Mouse (Mus musculus) hematopoietic stem cell, adult 5-6 weeks (primary cell): ENCODE data around the gene Gucy1a1. TPM values are rescaled to one million over a fixed set of nuclear protein-coding genes. Genes with fewer than 3 reads are reported as not detected.

Experiments
- ATAC-seq, 2 experiments: fragments of 125-278 bp in 1 of 2; replicated peaks in 1 of 2; 2 replicates each; pipeline ENCODE4 v1.8.0; 2016 to 2017; ENCODE audit warnings: inconsistent platforms in 2 of 2, mild to moderate bottlenecking in 2 of 2, moderate number of reproducible peaks in 2 of 2, low read depth in 1 of 2, moderate TSS enrichment in 1 of 2; ENCODE audit not compliant: low FRiP score in 2 of 2, poor library complexity in 2 of 2, severe bottlenecking in 2 of 2, insufficient read depth in 1 of 2, low TSS enrichment in 1 of 2
- total RNA-seq: library from RNA; stranded (forward); fragments of 172-1452, 232-1000 nt; gene quantifications from 2 replicates; pipeline ENCODE4 v1.2.3, GENCODE M21; 2017

Gucy1a1 gene
- total RNA-seq, 1 experiment from 2014 or later = 18.3 TPM

DNA sequence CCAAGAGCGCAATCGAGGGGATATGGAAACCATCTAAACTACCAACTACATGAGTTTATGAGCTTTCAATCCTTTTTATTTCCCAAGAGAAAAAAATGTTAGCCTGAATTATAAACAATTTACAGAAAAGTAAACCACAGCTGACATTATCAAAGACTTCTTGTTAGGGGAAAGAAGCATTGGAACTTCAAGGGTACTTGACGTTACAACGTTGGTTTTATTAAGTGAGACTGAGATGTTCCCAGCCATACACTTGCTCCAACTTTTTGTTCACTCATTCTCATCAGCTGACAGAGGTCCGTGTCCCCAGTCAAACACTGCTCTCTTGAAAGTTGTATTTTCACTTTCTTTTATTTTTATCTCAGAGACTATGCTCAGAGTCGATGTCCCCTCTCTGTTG lies 101.9 kb downstream of the Gucy1a1 start:
- no peak for ATAC-seq

Other genes starting within 250 kb of the Gucy1a1 start
- 24.4 and 24.5 TPM in 2 replicates for gene Ctso, start 213.2 kb downstream of the Gucy1a1 start, total RNA-seq
- gene Tdo2, start 169.6 kb downstream of the Gucy1a1 start, total RNA-seq = not detected in 2 replicates
- gene Asic5, start 163.5 kb downstream of the Gucy1a1 start, total RNA-seq = not detected in 2 replicates
- gene Gucy1b1, start 71.1 kb downstream of the Gucy1a1 start, total RNA-seq = 1.1 and 1.4 TPM in 2 replicates
- 6.8 and 8.1 TPM in 2 replicates for gene Map9, start 212.3 kb upstream of the Gucy1a1 start, total RNA-seq